Mouse (Mus musculus) forebrain, embryonic 10.5 days (tissue): Measurements from ENCODE around the gene Cenpu. TPM values are rescaled to one million over a fixed set of nuclear protein-coding genes. Genes with fewer than 3 reads are reported as not detected.

Source experiments
- DNase-seq: peaks from one replicate; pipeline ENCODE4 v3.0.0-alpha.2; 2017; ENCODE audit warnings: low spot score; ENCODE audit errors: extremely low spot score
- H3K27ac ChIP-seq: fragments of 300-500 bp; sonication (generic); 2 replicates; pipeline ENCODE4 v1.5.1; 2016; ENCODE audit warnings: mild to moderate bottlenecking
- H3K27me3 ChIP-seq: fragments of 300-500 bp; sonication (generic); 2 replicates; pipeline ENCODE4 v1.6.1; 2016; ENCODE audit warnings: mild to moderate bottlenecking; ENCODE audit not compliant: poor library complexity, severe bottlenecking
- H3K36me3 ChIP-seq: fragments of 300-500 bp; sonication (generic); replicated peaks from 2 replicates; pipeline ENCODE4 v1.6.1; 2016; ENCODE audit warnings: mild to moderate bottlenecking, moderate library complexity
- H3K4me1 ChIP-seq: fragments of 300-500 bp; sonication (generic); 2 replicates; pipeline ENCODE4 v1.6.1; 2016
- H3K4me3 ChIP-seq: fragments of 300-500 bp; sonication (generic); 2 replicates; pipeline ENCODE4 v1.5.1; 2016; ENCODE audit warnings: mild to moderate bottlenecking, moderate library complexity
- H3K9me3 ChIP-seq: fragments of 300-500 bp; sonication (generic); 2 replicates; pipeline ENCODE4 v1.6.1; 2016; ENCODE audit warnings: mild to moderate bottlenecking, moderate library complexity
- WGBS: fragments of 180-500 bp; shearing (Covaris S2); methylation state at CpG from one replicate; pipeline ENCODE4 v1.1.7; 2016; 5-methylcytosine and 5-hydroxymethylcytosine counted together
- polyA plus RNA-seq: library from polyadenylated mRNA; unstranded; fragments of >200 nt; fragmentation: Nextera tagmentation; extraction: Ambion mirVana; gene quantifications from 2 replicates; pipeline ENCODE4 v1.2.1, GENCODE M21; 2016

The Cenpu gene
- polyA plus RNA-seq = 34.2 and 34.9 TPM in 2 replicates

- DNase-seq = peak; percentile 99
- Histone ChIP-seq H3K36me3 (peaks cover 21% of the 10 kb centered on the region), H3K4me3 (peak within 1 kb of the TSS; percentile 85), H3K27me3 (no peaks in the 10 kb centered on the region), H3K27ac (peak within 1 kb of the TSS; percentile 85), H3K4me1 (peaks cover 20% of the 10 kb centered on the region), H3K9me3 (no peaks in the 10 kb centered on the region)
- under 1% methylated on average over 50 of the region's 50 CpGs for WGBS
These were observed at the start of gene Cenpu for GRCm38 (mm10) chr8:46551615-46552440. Gene Cenpu (plus strand): TSS chr8:46552028.

GRCm38 (mm10) chr8:46502333-46503071 is 49.3 kb upstream of the Cenpu start:
- no peak for DNase-seq

GRCm38 (mm10) chr8:46503072-46503695 is 48.6 kb upstream of the Cenpu start:
- DNase-seq = no peak
- Histone ChIP-seq H3K4me1 (peaks cover 28% of the 10 kb centered on the region), H3K27ac (no peak overlapping the region), H3K36me3 (no peaks in the 10 kb centered on the region), H3K27me3 (no peaks in the 10 kb centered on the region), H3K9me3 (no peaks in the 10 kb centered on the region), H3K4me3 (peak overlapping the region; percentile 44)
- WGBS = 79% methylated on average over 12 of the region's 12 CpGs

More at GRCm38 (mm10) chr8:46502333-46503071, 49.3 kb upstream of the Cenpu start:
- Histone ChIP-seq H3K4me3 (peak overlapping the region; percentile 44), H3K27ac (no peak overlapping the region), H3K4me1 (peaks cover 28% of the 10 kb centered on the region), H3K36me3 (no peaks in the 10 kb centered on the region), H3K9me3 (no peaks in the 10 kb centered on the region), H3K27me3 (no peaks in the 10 kb centered on the region)
- 26% methylated on average over 19 of the region's 19 CpGs for WGBS

GRCm38 (mm10) chr8:46504196-46504595 is 47.6 kb upstream of the Cenpu start:
- no peaks in the 10 kb centered on the region for H3K27me3 ChIP-seq
- H3K4me3 ChIP-seq = no peak overlapping the region
- H3K36me3 ChIP-seq = no peaks in the 10 kb centered on the region
- H3K4me1 ChIP-seq = peaks cover 26% of the 10 kb centered on the region
- DNase-seq = no peak
- no peaks in the 10 kb centered on the region for H3K9me3 ChIP-seq
- 59% methylated on average over 3 of the region's 3 CpGs for WGBS
- H3K27ac ChIP-seq = no peak overlapping the region

- no peaks in the 10 kb centered on the region for H3K27me3 ChIP-seq
- H3K36me3 ChIP-seq = no peaks in the 10 kb centered on the region
- H3K9me3 ChIP-seq = no peaks in the 10 kb centered on the region
- 87% methylated on average over 14 of the region's 14 CpGs for WGBS
- DNase-seq = no peak
- no peak overlapping the region for H3K4me3 ChIP-seq
- no peak overlapping the region for H3K27ac ChIP-seq
- H3K4me1 ChIP-seq = peaks cover 3% of the 10 kb centered on the region; the same call in 1 of the 2 replicates
These were observed 43.1 kb upstream of the Cenpu start for GRCm38 (mm10) chr8:46508488-46509395.

GRCm38 (mm10) chr8:46509474-46509873 is 42.4 kb upstream of the Cenpu start:
- DNase-seq = no peak
- H3K4me1 ChIP-seq = no peaks in the 10 kb centered on the region
- H3K4me3 ChIP-seq = no peak overlapping the region
- H3K36me3 ChIP-seq = no peaks in the 10 kb centered on the region
- no peaks in the 10 kb centered on the region for H3K27me3 ChIP-seq
- H3K9me3 ChIP-seq = no peaks in the 10 kb centered on the region
- WGBS = 85% methylated on average over 3 of the region's 3 CpGs
- H3K27ac ChIP-seq = no peak overlapping the region

GRCm38 (mm10) chr8:46511336-46511735 is 40.5 kb upstream of the Cenpu start:
- H3K36me3 ChIP-seq = no peaks in the 10 kb centered on the region
- no peaks in the 10 kb centered on the region for H3K27me3 ChIP-seq
- 79% methylated on average over 9 of the region's 9 CpGs for WGBS
- no peak for DNase-seq
- H3K9me3 ChIP-seq = no peaks in the 10 kb centered on the region
- no peaks in the 10 kb centered on the region for H3K4me1 ChIP-seq
- H3K4me3 ChIP-seq = no peak overlapping the region
- no peak overlapping the region for H3K27ac ChIP-seq

GRCm38 (mm10) chr8:46512538-46512937 is 39.3 kb upstream of the Cenpu start:
- no peaks in the 10 kb centered on the region for H3K9me3 ChIP-seq
- WGBS = 88% methylated on average over 8 of the region's 8 CpGs
- no peaks in the 10 kb centered on the region for H3K4me1 ChIP-seq
- no peak for DNase-seq
- H3K27ac ChIP-seq = no peak overlapping the region
- no peaks in the 10 kb centered on the region for H3K36me3 ChIP-seq
- H3K27me3 ChIP-seq = no peaks in the 10 kb centered on the region
- no peak overlapping the region for H3K4me3 ChIP-seq

- Histone ChIP-seq H3K27ac (no peak overlapping the region), H3K36me3 (no peaks in the 10 kb centered on the region), H3K27me3 (no peaks in the 10 kb centered on the region), H3K4me3 (no peak overlapping the region), H3K4me1 (no peaks in the 10 kb centered on the region), H3K9me3 (no peaks in the 10 kb centered on the region)
- no peak for DNase-seq
- WGBS = 89% methylated on average over 1 of the region's 1 CpGs
These were observed 37.8 kb upstream of the Cenpu start for GRCm38 (mm10) chr8:46514027-46514426.

- DNase-seq = no peak
- no peaks in the 10 kb centered on the region for H3K36me3 ChIP-seq
- WGBS = 93% methylated on average over 6 of the region's 6 CpGs
- H3K27ac ChIP-seq = no peak overlapping the region
- H3K9me3 ChIP-seq = no peaks in the 10 kb centered on the region
- H3K4me1 ChIP-seq = 0 out of 2 replicates have a peak, but pooled peaks cover 4% of the 10 kb centered on the region
- no peaks in the 10 kb centered on the region for H3K27me3 ChIP-seq
- H3K4me3 ChIP-seq = no peak overlapping the region
These were observed 31.2 kb upstream of the Cenpu start for GRCm38 (mm10) chr8:46520667-46521066.

- no peak for DNase-seq
- Histone ChIP-seq H3K9me3 (no peaks in the 10 kb centered on the region), H3K4me3 (no peak overlapping the region), H3K27ac (no peak overlapping the region), H3K36me3 (no peaks in the 10 kb centered on the region), H3K4me1 (0 out of 2 replicates have a peak, but pooled peaks cover 4% of the 10 kb centered on the region), H3K27me3 (no peaks in the 10 kb centered on the region)
- 93% methylated on average over 8 of the region's 8 CpGs for WGBS
These were observed 25.7 kb upstream of the Cenpu start for GRCm38 (mm10) chr8:46526098-46526497.

- Histone ChIP-seq H3K4me3 (no peak overlapping the region), H3K36me3 (no peaks in the 10 kb centered on the region), H3K4me1 (0 out of 2 replicates have a peak, but pooled peaks cover 4% of the 10 kb centered on the region), H3K9me3 (no peaks in the 10 kb centered on the region), H3K27ac (no peak overlapping the region), H3K27me3 (no peaks in the 10 kb centered on the region)
- 90% methylated on average over 10 of the region's 10 CpGs for WGBS
- DNase-seq = no peak
These were observed 25.0 kb upstream of the Cenpu start for GRCm38 (mm10) chr8:46526821-46527220.
